Mouse (Mus musculus) embryo, embryonic 10.5 days (tissue): Measurements from ENCODE around the gene M6pr.
"Not testable (repeated sequence)": the region's sequence is repeated elsewhere in the genome, so short reads cannot be mapped to it uniquely, and the experiment has no call there.

Experiments
- DNase-seq: peaks from one replicate; pipeline ENCODE4 v3.0.0-alpha.2; 2015; ENCODE audit warnings: low spot score

M6pr gene

DNA sequence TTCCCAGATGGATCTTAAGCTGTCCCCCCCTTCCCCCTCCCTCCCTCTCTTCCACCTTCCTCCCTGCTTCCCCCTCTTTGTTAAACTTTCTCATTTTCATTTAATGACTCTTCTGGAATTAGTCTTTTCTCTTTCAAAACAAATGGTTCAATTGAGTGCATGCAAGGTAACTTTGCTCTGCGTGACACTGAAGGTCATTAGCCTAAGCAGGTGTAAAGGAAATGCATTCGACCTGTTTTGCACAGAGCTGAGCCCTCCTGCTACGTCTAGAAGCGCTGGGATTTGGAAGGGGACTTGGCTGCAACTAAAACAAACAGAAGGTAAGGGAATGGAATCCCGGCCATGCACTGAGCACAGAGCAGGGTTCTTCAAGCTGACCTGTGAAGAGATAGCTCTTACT is 33.6 kb downstream of the M6pr start:
- DNase-seq, result no peak

DNA sequence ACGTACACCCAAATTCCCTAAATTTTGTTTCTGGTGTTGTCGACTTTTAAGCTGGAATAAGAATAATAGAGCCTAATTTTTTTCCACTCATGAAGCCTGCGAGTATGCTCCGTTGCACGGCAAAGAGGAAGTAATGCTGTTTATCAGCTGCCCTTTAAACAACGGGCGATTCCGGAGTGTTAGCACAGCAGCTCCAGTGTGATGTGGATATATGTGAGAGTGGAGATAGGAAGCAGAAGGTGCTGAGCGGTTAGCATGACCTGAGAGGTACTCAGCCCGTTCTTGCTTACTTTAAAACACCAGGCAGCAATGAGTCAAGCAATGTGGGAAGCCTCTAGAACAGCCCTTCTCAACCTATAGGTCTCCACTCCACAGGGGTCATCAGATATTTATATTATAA is 35.2 kb downstream of the M6pr start:
- DNase-seq, result no peak

DNA sequence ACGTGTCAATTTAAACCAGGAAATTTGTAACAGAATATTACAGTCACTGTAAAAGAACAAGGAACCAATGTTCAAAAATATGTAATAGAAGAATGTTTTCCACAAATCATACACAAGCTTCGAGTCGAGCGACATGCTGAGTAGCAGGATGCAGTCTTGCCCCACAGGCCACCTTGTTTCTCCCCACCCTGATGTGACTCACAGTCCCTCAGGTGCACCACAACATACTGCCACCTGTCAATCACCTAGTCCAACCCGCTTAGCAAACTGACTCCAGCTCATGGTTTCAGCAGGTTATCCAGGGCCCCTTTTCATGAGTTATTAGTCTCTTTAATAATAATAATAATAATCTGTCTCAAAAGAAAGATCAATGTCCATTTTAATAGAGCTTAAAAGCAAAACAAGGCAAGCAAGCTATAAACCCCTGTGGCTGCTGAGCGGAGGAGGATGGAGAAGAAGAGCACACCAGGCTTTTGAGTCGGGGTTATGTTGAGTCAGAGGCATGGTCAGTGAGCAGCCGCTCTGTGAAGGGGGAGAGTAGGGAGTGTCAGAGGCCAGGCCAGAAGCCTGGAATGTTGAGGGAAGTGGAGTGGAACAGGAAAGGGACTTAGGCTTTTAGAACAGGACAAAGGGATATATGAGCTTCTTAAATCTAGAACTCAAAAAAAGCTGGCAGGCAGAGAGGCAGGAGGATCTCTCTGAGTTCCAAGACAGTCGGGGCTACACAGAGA is 36.0 kb downstream of the M6pr start:
- peak; percentile 24 for DNase-seq

DNA sequence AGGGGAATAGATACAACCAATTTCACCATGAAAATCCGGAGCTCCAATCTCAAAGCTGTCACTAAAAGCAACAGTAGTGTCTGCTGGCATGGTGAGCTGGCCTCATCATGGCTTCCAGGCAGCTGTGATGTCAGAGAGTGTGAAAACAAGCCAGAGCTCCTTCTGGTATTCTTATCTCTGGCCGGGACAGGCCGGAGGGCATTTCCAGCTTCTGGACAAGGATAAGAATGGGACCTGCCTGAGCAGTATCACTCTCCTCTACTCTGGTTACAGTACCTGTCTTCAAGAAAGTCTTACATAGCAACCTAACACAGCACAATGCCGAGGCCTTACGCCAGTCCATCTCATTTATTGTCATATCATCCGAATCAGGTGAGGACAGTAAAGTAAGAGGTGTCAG is 37.2 kb downstream of the M6pr start:
- no peak for DNase-seq

DNA sequence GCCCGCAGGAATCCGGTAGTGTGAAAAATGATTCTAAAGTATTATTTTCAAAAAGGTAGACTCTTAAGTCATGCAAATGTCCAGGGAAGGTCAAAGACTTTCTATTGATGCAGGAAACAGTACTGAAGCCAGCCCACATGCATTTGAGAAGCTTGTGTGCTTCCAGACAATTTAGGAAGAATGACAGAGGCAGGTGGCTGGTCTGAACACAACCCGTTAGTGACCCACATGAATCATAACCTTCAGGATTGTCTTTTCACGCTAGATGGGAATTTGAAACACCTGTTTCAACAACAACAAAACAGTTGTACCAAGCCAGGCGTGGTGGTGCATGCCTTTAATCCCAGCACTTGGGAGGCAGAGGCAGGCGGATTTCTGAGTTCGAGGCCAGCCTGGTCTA is 37.9 kb downstream of the M6pr start:
- DNase-seq, result no peak

DNA sequence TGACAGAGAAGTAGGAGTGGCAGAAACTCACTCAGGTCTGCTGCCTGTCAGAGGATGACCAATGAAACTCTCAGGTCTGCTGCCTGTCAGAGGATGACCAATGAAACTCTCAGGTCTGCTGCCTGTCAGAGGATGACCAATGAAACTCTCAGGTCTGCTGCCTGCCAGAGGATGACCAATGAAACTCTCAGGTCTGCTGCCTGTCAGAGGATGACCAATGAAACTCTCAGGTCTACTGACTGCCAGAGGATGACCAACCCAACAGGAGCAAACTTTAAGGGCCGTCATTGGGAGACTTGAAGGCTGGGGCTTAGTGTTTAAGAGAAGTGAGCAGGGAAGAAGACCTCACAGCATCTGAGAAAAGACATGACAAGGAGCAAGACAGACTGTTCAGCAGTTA is 38.8 kb downstream of the M6pr start:
- not testable (repeated sequence) for DNase-seq

DNA sequence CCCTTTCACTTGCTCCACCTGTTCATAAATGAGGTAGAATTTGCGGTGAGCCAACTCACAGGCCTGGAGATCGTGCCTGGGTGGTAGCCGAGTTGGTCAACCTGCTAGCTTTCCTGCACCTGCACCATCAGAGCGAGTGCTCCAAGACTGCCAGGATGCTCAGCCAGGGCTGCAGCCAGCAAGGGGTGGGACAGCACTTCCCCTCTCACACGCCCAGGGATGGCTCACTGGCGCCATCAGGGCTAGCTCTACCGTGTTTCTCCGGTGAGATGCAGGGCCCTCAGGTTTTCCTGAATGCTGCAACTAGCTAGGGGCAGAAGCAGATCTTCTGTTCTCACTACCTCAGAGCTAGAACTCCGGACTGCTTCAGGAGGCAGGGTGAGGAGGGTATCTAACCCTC is 47.4 kb downstream of the M6pr start:
- DNase-seq, result no peak

DNA sequence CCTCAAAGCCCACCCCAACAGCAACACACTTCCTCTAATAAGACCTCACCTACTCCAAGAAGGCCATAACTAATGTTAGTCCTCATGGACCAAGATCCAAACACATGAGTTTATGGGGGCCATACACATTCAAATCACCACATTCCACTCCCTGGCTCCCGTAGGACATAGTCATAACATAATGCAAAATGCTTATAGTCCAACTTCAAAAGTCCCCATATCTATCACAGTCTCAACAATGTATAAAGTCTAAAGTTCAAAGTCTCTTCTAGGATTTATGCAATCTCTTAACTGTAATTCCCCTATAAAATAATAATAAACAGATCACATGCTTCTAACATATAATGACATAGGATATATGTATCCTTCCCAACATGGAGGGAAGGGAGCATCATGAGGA is 48.6 kb downstream of the M6pr start:
- DNase-seq, result no peak

DNA sequence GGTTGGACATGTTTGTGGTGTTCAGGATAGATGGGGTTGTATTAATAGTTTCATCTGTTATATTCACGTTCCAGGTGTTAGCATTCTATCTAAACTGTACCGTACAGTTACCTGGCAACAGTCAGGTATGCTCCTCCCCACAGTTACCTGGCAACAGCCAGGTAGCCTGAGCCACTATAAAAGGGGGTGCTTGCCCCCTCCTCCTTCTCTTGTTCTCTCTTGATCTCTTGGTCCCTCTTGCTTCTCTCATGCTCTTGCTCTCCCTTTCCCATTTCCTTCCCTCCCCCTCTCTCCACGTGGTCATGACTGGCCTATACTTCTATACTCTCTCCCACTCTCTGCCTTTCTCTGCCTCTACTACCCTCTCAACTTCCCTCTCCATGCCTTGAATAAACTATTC is 57.2 kb downstream of the M6pr start:
- no peak for DNase-seq

DNA sequence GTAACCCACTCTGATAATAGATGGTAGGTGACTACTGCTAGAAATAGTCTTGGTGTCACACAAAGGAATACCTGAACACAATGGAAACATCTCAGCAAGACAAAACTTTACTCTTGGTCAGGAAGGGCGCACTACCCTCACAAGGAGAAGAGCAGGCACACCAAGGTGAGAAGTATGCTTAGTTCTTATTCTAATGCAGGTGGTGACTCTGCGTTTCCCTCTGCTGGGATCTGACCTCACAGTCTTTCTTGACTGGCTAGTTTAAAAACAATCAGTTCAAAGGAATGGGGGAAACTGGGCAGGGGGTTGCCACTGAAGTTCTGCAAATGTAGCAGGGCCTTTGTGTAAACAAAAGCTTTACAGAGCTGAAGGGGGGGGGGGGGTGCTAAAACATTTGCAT is 57.8 kb downstream of the M6pr start:
- no peak for DNase-seq

DNA sequence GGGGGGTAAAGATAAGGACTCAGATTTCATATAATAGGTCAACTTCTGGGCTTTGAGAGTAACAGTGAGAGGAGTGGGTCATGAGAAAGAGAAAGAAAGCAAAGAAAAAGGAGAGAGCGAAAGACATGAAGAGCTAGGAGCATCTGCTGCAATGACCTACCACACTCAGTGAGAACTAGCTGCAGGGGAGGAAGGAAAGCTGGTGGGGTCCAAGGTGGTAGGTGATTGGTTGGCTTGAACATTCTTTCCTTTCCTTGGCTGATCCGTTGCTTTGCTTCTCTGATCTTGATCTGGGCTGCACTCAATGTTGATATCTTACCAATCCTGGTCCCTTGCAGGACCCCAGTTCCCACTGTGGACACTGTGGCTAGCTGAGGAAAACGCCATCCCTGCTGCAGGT is 58.5 kb downstream of the M6pr start:
- no peak for DNase-seq
